Mouse (Mus musculus) c-Kit-positive CD71-positive TER-119-negative erythroid progenitor cells, embryonic 14.5 days (primary cell): ENCODE measurements at regions not wholly inside any gene's neighbourhood (a gene's known extent, or its start where the extent isn't known, plus 50 kb on each side); places are given as distances from the start of the nearest gene placed in this dataset.

Experiments
- DNase-seq: peaks from one replicate; pipeline ENCODE4 v3.0.0-alpha.2; 2013; ENCODE audit warnings: low read depth

GRCm38 (mm10) chr10:122564473-122564872, 114.1 kb upstream of the Ppm1h start:
- DNase-seq: no peak

- DNase-seq: no peak
Measured at GRCm38 (mm10) chr10:122566601-122567000, 112.0 kb upstream of the Ppm1h start.

GRCm38 (mm10) chr10:122569546-122570202, 108.9 kb upstream of the Ppm1h start:
- DNase-seq: no peak

- DNase-seq: no peak
Measured at GRCm38 (mm10) chr10:122570909-122571551, 107.5 kb upstream of the Ppm1h start.

- DNase-seq: no peak
Measured at GRCm38 (mm10) chr10:122576171-122577063, 102.1 kb upstream of the Ppm1h start.

- DNase-seq: no peak
Measured at GRCm38 (mm10) chr10:122578209-122579001, 100.2 kb upstream of the Ppm1h start.

GRCm38 (mm10) chr10:122581096-122581495, 97.5 kb upstream of the Ppm1h start:
- DNase-seq: no peak

- DNase-seq: no peak
Measured at GRCm38 (mm10) chr10:122587541-122587940, 91.0 kb upstream of the Ppm1h start.

GRCm38 (mm10) chr10:122599511-122599910, 79.1 kb upstream of the Ppm1h start:
- DNase-seq: no peak

- DNase-seq: no peak
Measured at GRCm38 (mm10) chr10:122602394-122602793, 76.2 kb upstream of the Ppm1h start.

GRCm38 (mm10) chr10:122603960-122604359, 74.6 kb upstream of the Ppm1h start:
- no peak for DNase-seq

GRCm38 (mm10) chr10:122613281-122613680, 65.3 kb upstream of the Ppm1h start:
- DNase-seq: no peak

- DNase-seq: no peak
Measured at GRCm38 (mm10) chr10:122613891-122614290, 64.7 kb upstream of the Ppm1h start.

- no peak for DNase-seq
Measured at GRCm38 (mm10) chr10:122614720-122615119, 63.8 kb upstream of the Ppm1h start.

GRCm38 (mm10) chr10:122615658-122616057, 62.9 kb upstream of the Ppm1h start:
- DNase-seq: no peak

GRCm38 (mm10) chr10:122616385-122616784, 62.2 kb upstream of the Ppm1h start:
- no peak for DNase-seq

GRCm38 (mm10) chr10:122618854-122619253, 59.7 kb upstream of the Ppm1h start:
- no peak for DNase-seq

GRCm38 (mm10) chr10:122619406-122620116, 59.0 kb upstream of the Ppm1h start:
- no peak for DNase-seq
